Mouse (Mus musculus) cerebellum, postnatal 25 days (tissue): ENCODE measurements around the gene Gm21969.

Experiments
- DNase-seq, 2 experiments: peaks; one replicate each; pipeline ENCODE4 v3.0.0; 2021; ENCODE audit warnings: mixed read lengths in 2 of 2

Gene Gm21969

DNA sequence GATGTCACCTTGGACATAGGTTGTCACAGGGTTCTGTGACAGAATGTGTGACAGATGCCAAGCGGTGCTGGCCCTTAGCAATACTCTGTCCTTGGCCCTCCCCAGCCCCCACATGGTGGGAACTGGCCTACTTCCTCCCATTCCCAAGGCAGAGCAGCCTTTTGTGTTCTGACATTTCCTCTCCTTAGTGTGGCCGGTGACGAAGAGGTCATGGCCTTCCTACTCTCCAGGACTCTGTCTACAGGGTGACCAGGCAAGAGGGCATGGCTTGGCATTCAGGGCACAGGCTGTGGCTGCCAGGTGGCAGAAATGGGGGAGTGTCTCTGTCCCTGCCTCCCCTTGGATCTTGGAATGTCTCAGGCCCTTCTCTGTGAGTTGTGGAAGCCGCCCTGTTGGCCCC, 15.6 kb upstream of the Gm21969 start:
- peak; percentile 53 to 69 for DNase-seq

DNA sequence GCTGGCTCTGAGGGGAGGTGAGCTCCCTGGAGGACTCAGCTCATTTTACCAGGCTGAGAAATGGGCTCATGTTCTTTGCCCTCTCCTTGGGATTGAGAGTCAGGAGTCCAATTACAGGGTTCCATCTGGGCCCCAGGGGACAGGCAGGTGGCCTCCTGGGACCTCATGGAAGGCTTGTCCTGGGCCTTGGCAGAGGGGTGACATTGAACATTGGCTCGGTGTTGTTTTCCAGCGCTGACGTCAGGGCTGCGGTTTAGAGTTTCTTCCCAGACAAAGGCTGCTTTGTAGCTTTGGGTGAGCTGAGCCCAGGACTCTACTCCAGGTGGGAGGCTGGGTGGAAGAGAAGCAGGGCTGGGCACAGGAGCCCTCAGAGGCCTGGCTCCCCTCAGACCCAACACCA, 15.2 kb upstream of the Gm21969 start:
- peak; percentile 21 to 34 for DNase-seq

DNA sequence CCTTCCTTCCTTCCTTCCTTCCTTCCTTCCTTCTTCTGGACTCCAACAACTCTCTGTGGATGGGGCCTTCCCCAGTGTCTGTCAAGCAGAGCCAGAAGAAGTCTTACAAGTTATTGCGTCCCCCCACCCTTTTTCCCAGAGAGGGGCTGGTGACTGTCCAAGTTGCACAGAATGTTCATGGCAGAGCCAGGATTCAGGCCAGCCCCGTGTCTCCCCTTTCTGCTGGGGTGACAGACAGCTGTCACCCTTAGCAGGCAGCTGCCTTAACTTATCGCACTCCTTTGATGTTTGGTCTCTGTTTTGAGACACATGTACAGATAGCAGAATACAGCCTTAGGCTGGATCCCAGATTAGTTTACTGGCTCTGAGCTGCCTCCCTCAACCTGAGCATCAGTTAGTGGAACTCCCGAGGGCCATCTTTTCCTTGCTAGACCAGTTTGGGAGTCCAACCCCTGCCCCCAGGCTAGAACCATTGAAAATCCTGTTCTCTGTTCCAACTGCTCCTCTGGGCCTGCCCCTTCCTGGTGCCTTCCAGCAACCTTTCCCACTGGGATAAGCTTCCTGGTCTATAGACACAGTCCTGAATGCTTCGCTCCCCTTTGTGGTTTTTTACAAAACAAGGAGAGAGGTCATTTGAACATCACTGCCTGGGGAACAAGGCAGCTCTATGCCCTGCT, 13.5 kb upstream of the Gm21969 start:
- peak; percentile 27 to 39 for DNase-seq

DNA sequence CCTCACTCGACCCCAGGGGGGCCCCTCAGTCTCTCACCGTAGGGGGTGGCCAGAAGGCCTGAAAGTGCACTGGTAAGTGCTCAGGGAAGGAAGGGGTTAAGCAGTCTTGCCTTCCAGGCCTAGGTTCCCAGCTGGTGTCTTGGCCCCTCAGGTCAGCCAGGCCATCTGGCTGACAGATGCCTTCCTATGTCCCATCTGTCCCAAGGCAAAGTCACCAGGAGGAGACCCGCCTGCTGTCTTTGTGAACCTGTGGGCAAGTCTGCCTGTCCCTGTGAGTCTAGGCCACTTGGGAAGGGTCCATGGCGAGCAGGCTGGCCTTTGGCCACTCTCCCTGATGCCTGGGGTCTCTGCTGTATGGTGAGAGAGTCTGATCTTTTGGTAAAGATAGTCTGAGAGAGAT, 12.5 kb upstream of the Gm21969 start:
- peak; percentile 92 to 93 for DNase-seq

DNA sequence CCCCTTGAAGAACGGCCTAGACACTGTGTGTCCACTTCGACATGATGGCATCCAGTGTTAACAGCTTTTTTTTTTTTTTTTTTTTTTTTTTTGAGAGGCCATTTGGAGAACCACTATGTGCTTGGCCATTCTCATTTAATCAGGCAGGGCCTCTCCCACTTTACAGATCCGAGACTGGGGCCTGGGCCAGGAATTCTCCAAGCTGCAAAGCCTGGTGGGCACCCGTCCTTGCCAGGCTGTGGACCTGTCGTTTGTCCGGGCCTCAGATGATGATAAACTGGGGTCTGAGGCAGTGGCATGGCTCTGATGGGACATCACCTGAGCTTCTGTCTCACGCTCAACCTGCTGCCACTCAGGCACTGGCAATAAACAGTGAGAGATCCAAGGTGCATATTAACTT, 10.1 kb upstream of the Gm21969 start:
- DNase-seq = peak; percentile 30 to 58

DNA sequence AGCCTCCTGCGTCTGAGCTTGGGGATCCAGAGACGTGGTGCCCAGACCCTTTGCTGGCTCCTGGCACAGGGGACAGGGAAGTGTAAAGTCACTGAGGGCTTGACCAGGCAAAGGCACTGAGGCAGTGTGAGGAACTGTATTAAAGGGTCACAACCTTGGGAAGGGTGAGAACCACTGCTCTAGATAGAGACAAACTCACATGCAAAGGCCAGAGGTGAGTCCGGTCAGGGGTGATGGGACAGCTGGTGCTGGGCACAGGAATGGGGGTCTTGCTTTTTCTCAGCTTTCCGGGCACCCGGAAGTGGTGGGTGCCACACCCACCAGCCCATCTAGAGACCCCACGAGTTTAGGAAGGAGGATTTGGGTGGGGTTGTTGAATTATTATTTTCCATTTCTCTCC, 9.6 kb upstream of the Gm21969 start:
- DNase-seq = no peak

DNA sequence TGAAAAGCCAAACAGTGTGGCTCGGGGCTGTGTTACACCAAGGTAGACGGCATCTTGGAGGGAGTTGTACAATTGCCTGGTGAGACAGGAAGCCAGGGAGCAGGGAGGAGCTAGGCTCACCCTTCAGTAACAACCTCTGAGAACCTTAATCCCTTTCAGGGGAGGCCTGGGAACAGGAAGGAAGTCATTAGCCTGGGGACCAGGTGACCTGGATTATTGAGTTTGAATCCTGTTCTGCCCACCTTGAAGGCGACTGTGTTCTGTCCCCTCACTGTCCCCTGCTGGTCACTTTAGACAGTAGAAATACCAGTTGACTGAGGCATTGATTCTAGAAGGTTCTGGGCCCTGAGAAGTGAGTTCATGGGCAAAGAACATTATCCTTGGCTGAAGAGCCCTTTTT, 8.9 kb upstream of the Gm21969 start:
- peak in 1 of 2 experiments; percentile 13 for DNase-seq

DNA sequence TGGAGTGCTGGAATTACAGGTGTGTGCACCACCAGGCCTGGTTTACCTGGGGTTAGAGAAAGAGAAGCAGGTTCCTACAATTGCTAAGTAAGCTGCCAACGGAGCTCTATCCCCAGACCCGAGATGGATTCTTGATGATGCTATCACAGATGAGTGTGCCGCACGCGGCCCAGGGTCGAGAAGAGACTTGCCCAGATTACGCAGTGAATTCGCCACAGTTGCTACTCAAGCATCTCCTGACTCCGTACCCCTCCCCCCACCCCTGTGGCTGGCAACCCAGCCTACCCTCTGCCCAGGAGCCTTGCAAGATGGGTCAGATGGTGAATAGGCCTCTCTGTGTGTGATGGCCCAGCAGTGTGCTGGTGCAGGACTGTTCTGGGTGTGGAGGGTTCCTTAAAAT, 6.3 kb upstream of the Gm21969 start:
- no peak for DNase-seq

DNA sequence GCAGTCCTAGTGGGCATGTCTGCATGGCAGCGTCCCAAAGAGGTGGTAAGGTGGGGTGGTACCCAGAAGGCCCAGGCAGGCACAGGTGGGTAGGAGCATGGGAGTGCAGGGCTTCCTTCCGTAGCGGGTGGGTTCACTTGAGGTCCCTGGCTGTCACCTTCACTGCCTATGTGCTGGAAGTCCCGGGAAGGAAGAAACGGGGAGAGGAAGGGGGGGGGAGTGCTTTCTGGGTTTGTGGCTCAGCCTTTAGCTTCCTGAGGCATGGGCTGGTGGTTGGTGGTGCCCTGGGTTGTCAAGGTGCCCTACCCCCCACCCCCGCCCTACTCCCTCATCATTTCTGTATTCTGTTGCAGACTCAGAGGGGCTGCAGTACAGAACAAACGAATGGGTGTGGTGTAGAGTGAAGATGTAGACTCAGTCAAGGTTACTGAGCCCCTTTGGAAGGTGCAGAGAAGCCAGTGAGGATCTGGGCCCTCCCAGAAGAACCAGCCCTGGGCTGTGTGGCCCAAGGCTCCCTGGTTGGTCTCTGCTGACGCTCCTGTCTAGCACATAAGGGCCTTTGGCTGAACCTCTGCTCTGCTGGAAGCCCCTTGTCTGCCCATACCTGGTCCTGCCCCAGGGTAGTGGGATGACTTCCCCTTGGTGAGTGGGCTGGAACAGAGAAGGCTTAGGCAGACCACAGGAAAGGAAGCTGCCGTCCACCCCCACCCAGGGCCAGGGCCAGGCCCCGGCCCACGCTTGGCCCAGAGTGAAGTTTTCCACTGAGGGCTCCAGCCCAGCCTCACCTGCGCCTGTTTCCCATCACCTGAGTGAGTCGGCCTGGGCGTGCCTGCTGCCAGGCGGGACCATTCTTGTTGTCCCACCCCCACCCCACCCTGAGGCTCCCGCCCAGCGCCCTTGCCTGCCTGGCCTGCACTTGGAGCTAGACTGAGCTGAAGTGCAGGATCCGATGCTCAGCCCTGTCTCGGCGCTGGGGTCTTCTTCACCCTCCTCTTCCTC, 5.4 kb upstream of the Gm21969 start:
- no peak for DNase-seq

DNA sequence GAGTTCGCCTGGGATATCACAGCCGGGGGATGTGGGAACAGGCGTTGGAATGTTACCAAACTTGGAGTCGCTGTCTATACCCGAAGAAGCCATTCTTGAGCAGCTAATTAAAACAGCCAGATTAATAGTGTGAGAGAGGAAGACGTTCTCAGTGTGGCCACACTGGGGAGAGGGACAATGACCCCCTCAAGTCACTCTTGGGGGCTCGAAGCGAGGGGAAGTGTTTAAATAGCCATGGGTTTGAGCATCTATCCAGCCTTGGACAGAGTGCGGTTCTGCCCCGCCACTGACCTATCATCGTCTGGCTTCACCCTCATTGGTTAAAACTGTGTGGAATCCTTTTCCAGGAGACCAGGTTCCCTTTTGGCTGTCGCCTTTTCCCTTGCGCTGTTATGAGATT, 4.6 kb upstream of the Gm21969 start:
- DNase-seq = no peak

DNA sequence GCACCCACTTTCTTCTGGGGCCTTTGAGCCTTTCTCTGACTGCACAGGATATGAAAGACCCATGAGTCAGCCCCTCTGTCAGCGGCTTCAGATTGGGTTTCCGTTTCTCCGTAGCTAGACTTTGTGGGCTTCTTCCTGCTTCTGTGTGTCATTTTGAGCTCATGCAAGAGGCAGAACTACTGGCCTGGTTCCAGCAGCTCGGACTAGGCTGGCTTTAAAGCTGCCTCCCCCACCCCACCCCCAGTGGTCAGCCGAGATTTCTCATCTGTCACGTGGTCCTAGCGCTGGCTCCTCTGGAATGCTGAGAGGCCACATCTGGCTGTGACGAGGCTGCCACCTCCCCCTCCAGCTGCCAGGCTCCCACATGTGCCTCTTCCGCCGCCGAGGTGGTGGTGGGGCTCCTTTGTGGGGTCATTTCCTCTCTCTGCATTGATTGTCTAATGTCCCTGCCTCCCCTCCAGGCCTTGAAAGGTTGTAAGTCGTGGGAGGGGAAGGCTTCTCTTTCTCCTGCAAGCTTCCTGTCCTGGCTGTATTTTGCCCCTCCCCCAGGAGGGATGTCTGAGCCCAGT, 4.0 kb upstream of the Gm21969 start:
- DNase-seq = peak in 1 of 2 experiments; percentile 76

DNA sequence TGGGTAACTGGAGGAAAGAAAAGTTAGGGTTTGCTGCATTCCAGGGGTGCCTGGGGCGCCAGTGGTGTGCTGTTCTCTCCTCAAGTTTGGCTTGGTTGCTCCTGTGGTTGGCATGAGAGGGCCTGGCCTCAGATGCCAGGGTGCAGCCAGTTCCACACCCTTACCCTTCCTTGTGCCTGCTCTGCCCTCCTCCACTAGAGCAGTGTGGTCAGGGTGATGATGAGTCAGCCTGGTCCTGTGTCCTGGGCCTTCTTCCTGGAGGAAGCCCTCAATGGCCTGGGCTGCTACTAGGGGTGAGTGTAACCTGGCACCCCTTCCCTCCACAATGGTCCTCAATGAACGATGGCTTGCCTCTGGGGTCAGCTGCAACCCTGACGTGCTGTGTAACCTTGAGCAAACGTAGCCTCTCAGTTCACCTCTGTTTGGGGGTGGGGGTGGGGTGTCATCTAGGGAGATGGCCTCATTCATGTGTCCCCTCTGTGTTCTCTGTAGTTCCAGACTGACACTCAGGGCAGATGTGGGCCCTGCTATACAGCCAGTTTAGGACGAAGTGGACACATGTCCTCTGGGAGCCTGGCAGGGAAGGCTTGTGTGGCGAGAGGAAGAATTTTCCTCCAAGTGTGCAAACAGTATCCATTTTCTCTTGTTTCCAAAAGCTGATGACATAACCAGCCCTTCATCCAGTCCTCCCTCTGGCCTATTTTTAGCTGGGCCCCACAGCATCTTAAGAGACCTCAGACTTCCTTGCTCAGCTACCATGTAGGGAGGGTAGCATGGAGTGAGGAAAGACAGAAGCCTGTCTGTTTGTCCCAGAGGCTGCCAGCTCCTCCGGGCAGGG, 1.2 kb upstream of the Gm21969 start:
- no peak for DNase-seq

DNA sequence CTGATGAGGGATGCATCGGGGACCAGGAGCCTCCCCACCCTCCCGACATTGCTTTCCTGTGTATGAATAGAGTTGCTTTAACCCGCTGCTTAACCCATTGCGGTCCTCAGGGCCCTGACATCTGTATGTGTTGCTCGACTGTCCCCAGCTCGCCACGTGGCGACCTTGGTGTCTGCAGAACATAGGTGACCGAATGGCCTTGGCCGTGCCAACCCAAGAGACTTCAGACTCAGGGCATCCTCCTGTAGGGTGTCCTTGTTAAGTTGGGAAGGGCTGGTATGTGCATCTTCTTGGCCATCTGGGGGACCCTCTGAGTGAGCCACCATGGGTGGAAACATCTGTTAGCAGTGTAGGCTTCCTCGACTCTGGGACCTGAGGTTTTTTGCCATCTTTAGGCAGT, 2.2 kb downstream of the Gm21969 start:
- no peak for DNase-seq

DNA sequence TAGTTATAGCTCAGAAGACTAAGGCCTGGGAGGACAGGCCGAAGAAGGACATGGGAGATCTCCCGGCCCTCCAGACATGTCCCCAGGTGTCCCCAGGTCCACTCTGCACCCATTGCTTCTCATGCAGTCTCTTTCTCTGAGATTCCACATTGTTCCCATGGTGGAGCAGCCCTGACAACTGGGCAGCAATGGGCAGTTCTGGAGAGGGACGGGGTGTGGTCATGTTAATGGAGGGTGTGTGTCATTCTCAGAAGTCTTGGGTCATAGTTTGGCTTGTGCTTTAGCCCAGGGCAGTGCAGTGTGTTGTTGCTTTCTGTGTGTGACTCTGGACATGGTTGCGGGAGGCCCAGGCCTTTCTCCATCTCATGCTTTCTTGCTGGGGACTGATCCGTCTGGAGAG, 3.7 kb downstream of the Gm21969 start:
- DNase-seq = no peak

DNA sequence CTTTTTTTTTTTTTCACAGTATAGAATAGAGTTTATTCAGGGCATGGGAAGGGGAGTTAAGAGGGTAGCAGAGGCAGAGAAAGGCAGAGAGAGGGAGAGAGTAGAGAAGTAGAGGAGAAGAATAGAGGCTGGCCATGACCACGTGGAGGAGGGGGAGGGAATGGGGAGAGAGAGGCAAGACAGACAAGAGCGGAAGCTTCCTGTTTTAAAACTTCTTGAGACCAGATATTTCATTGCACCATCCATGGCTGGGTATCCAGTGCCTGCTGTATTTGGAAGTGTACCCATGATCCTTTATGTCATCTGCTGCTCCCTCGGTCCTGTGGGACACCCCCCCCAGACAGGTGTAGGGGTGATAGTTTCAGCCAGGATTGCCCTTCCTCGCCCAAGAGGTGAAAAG, 6.0 kb downstream of the Gm21969 start:
- DNase-seq = no peak

DNA sequence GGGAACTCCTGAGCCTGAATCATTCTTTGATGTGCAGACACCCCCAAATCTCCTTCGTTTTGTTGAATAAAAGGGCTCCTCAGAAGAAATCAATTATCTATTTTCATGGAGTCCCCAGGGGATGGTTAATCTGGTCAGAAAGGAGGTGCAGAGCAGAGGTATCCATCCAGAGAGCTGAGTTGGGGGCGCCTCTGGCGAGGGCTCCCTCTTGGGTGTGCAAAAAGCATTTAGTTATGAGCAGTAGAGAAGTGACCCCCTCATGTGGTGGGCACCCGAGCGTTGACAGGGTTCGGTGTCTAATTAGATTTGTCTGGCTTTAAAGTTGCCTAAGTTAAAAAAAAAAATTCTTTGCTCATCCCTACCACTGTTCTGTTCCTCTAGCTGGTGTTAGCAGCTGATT, 8.0 kb downstream of the Gm21969 start:
- DNase-seq = no peak

DNA sequence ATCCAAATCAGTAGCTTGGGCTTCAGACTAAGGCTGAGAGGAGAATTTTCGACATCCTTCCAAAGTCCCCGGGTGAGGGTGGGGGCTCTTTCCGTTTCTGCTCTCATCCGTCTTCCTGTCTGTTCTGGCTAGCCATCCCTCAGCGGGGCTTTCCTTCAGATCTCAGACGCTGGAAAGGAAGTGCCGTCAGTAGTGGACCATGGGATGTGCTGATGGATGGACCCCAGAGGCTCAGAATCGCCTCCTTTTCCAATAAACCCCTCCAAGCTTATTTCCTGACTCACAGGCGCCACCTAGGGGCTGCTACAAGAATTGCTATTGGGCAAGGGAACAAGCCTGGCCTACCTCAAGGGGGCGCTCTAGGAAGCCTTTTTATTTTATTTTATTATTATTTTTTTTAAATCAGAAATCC, 8.6 kb downstream of the Gm21969 start:
- peak; percentile 83 to 88 for DNase-seq

DNA sequence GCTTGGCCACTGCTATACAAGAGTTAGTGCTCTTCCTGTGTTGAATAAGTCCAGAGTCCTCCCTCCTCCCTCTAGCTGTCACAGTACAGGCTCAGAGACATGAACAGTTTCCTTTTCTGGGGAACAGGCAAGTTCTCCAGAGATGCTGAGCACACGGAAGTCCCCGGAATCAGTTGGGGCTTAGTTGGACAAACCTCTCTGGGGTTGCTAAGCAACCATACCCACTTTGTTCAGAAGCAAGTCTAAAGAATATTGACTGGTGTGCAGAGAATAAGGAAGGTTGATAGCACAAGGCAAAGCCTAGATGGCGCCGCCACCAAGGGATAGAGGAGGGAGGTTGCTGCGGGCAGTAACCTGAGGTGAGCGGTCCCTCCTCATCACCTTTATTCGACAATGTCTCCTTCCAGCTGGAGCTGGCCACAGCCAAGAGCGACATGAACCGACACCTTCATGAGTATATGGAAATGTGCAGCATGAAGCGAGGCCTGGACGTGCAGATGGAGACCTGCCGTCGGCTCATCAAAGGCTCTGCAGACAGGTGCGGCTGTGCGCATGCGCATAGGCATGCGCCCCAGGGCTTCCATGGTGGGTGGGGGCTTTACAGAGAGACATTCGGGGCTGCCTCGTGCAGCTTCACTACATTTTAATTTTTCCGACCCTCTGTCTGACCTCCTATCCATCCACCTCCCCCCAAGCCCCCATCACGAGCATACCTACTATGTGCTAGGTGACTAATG, 11.7 kb downstream of the Gm21969 start:
- DNase-seq = no peak

DNA sequence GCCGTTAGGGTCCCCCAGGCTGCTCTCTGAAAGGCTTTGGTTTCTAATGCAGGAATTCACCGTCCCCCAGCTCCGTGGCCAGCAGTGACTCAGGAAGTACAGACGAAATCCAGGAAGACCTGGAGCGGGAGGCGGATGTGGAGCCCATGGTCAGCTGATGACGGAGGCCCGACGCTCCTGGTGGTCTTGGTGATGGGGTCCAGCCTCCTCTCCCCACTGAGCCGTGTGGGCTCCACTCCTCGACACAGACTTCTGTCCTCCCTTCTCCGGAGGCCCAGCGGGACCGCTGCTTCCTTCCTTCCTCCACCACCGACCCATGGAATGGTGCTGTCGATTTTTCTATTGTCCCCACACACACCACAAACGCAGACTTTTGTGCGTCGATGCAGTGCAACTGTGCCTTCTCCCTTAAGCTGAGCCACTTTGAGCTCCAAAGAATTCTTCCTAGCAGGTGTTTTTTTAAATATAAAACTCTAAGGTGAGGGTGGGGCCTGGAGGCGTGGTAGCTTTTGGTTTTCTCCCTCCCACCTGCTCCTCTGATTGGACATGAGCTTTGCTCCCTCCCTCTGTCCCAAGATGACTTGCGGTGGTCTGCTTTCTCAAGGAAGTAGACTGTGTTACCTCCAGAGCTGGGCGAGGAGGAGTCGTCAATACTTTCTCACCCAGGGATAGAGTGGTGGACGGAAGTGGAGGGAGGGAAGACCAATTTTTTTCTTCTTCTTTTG, 13.5 kb downstream of the Gm21969 start:
- DNase-seq = no peak

DNA sequence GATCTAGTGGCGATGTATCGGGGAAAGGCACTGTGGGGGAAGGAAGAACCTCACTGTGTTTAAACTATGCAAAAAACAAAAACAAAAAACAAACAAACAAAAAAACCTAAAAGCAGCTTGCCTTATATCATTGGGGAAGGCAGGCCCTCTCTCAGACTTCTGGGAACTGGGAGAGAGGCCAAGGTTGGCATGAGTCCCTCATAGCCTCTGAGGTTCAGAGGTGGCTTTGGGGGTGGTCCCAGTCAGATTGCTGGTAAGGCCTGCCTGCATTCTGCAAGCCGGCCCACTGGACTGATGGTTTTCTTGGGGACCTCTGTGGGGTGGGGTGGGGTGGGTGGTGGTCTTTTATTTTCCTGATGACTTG, 14.0 kb downstream of the Gm21969 start:
- DNase-seq = peak in 1 of 2 experiments; percentile 58

DNA sequence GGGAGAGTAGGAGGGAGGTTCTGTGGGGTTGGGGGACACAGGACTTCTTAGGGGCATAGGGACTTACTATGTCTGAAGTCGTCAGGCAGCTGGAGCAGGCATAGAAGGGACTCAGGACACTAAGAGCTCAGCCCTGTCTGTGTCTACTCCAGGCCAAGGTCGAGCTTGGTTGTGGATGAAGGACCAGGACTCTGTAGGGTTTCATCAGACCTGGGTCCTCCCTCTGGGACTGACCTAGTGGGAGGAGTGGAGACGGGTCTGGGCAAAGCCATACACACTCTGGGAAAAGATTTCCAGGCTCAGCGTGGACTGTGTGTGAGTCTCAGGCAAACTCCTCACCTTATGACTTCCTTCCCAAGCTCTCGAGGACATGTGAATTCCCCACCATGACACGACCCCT, 16.8 kb downstream of the Gm21969 start:
- no peak for DNase-seq
